Mouse (Mus musculus): ENCODE measurements around the gene Stambpl1. TPM values are rescaled to one million over a fixed set of nuclear protein-coding genes. Genes with fewer than 3 reads are reported as not detected.

Gene Stambpl1
- polyA plus RNA-seq (2015; fragmentation: Nextera tagmentation; extraction: Ambion mirVana), result 8.8 and 9.0 TPM in 2 replicates

DNA sequence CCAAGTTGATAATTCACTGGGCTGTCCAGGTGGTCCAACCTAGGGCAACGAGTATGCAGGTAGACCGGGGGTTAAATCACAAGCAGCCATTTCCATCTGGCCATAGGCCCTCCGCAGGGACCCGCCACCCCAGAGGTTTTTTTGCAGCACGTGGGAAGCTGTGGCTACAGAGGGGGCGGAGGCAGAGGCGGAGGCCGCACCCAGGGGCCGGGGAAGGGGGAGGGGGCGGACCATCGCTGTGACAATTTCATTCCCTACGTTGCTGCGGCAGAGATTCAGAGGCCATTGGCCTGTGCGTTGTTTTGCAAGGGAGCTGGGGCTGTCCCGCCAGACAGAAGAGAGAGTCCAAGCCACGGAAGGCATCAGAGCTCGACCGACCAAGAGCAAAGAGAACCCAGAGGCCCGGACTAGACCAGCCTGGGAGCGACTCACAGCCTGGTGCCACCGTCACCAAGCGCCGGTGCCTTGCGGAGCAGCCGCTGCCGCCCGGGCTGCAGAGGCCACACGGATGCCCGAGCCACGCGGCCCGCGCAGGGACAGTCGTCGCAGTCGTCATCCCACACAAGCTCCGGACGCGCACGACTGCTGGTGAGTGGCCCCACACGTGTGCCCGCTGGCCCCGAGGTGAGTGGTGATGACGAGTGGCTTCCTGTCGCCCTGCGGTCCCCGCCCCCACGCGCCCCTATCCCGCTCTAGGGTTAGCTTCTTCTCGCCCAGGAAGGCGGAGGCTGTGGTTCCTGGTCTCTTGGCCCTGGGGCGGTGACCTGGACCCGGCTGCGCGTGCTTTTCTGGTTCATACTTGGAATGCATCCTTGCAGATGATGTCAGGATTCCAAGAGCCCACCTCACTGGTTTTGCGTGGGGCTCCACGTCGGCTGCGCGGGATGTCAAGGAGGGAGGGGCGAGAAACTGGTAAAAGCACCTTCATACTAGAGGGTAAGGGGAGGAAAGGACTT lies at the start of gene Stambpl1:
TSS of gene Stambpl1 (plus strand) at position 222 of the 956 bp plus-strand sequence.

DNA sequence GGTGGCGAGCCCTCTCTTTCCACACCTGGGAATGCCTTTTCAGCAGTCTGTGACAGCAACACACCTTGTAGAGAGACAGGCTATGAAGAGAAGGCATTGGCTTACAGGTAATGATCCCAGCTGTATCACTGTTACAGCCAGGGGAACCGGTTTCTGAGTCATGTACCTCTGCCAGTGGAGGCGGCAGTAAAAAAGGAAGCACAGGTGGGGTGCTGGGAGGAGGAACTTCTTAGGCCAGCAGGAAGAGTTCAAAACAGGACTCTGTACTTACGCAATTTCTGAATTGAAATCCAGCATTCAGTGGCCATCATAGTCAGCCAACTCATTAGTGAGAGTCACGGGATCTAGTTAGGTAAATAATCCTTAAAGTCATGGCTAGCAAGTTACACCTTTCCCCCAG lies 26.1 kb upstream of the Stambpl1 start, which contains the start of gene Ankrd22:
TSS of gene Ankrd22 (minus strand) at position 163 of the 400 bp plus-strand sequence.

DNA sequence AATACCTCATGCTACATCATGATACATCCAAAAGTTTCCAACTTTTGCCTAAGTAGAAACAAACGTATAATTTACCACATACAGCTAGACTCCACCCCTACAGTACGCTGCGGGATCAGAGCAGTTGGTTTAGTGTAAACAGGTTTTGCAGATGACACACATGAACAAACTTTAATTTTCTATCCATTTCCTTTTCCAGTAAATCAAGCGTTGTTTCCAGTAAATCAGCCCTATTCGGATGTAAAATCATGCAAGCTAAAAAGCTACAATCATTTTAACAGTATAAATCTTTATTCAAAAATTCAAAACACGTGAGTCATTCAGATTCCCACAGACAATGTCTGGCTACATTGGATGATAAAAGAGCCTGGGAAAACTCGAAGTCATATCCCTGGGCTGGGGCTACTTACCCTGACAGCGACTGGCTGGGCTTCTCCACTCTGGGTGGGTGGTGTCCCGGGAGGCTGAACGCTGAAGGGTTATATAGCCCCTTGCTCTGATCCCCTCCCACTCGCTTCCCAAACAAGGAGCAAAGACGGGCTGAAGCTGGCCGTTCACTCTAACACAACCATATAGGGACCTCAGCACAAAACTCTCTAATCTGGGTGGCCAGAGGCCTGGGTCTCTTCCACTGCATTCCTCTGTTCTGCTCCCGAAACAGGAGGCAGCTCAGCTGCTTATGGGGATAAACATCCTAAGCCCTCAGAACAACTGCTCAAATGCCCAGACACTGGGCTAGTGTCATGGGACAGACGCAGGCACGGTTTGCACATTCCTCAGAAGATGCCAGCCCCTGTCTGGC lies 63.1 kb downstream of the Stambpl1 start, which contains the start of gene Acta2:
TSS of gene Acta2 (minus strand) at position 711 of the 802 bp plus-strand sequence.

Other genes with a start within 250 kb of the Stambpl1 start
- not detected in 2 replicates for gene Lipf, start 231.0 kb upstream of the Stambpl1 start, polyA plus RNA-seq (2015; fragmentation: Nextera tagmentation; extraction: Ambion mirVana)
- gene Lipk, start 183.9 kb upstream of the Stambpl1 start, polyA plus RNA-seq (2015; fragmentation: Nextera tagmentation; extraction: Ambion mirVana), result 0.17 and 0.28 TPM in 2 replicates
- gene Lipn, start 124.9 kb upstream of the Stambpl1 start, polyA plus RNA-seq (2015; fragmentation: Nextera tagmentation; extraction: Ambion mirVana), result not detected in 2 replicates
- gene Lipm, start 91.3 kb upstream of the Stambpl1 start, polyA plus RNA-seq (2015; fragmentation: Nextera tagmentation; extraction: Ambion mirVana), result not detected in 2 replicates
- gene Ankrd22, start 26.2 kb upstream of the Stambpl1 start, polyA plus RNA-seq (2015; fragmentation: Nextera tagmentation; extraction: Ambion mirVana), result 8.7 and 11.5 TPM in 2 replicates
- 16,285 and 17,636 TPM in 2 replicates for gene Acta2, start 63.4 kb downstream of the Stambpl1 start, polyA plus RNA-seq (2015; fragmentation: Nextera tagmentation; extraction: Ambion mirVana)
- gene Fas, start 98.4 kb downstream of the Stambpl1 start, polyA plus RNA-seq (2015; fragmentation: Nextera tagmentation; extraction: Ambion mirVana), result 32.8 and 49.2 TPM in 2 replicates

Measured in urinary bladder, postnatal 0 days (tissue).